Mouse (Mus musculus): ENCODE measurements around the gene Specc1l.

Specc1l gene

DNA sequence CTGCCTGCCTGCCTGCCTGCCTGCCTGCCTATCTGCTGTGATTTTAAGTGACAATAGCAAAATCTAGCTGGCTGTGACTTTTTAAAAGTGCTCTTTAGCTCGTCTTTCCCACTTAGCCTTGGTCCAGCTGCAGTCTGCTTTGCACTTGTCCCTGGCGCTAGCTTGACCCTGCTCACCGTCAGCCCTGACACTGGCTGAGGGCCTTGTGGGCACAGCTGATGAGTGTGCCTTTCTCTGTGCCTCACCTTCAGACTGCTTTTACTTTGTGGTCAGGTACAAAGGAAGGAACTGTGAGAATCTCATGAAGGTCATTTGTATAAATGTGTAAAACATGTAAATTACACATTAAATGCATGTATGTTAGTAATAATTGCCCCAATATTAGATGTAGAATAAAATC, 12.3 kb downstream of the Specc1l start:
- DNase-seq (ENCODE audit: low read depth in 2 of 2, low spot score in 2 of 2), result no peak

- DNase-seq (ENCODE audit: low read depth in 2 of 2, low spot score in 2 of 2), result no peak
These were observed 12.8 kb downstream of the Specc1l start for GRCm38 (mm10) chr10:75224630-75225029.

GRCm38 (mm10) chr10:75227381-75227780, 15.5 kb downstream of the Specc1l start:
- DNase-seq (ENCODE audit: low read depth in 2 of 2, low spot score in 2 of 2), result no peak

GRCm38 (mm10) chr10:75230572-75230971, 18.7 kb downstream of the Specc1l start:
- DNase-seq (ENCODE audit: low read depth in 2 of 2, low spot score in 2 of 2), result no peak

- DNase-seq (ENCODE audit: low read depth in 2 of 2, low spot score in 2 of 2), result no peak
These were observed 20.0 kb downstream of the Specc1l start for GRCm38 (mm10) chr10:75231876-75232275.

DNA sequence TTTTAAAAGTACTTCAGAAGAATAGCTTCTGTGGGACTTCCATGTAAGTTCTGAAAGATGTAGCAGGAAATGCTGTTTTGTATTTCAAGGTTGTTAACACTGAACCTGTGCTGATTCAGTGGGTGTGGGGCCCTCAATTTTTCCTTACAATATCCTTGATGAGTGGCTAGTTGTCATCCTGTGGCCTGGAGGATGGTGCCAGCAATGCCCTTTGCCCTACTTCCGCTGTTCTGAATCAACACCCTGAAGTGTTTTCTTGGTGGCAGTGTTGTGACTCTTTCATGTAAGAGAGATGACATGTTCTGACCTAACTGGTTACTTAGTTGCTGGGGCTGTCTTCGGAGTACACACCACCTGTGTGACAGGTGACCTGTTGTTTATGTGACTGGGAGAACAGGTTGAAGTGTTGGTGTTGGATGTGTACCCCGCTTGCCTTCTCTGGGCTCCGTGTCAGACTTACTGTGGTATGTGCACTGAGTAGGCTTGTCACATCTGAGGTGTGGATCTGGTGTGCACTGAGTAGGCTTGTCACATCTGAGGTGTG, 20.8 kb downstream of the Specc1l start:
- no peak for DNase-seq (ENCODE audit: low read depth in 2 of 2, low spot score in 2 of 2)

- no peak for DNase-seq (ENCODE audit: low read depth in 2 of 2, low spot score in 2 of 2)
These were observed 21.6 kb downstream of the Specc1l start for GRCm38 (mm10) chr10:75233489-75233888.

- DNase-seq (ENCODE audit: low read depth in 2 of 2, low spot score in 2 of 2), result no peak
These were observed 23.9 kb downstream of the Specc1l start for GRCm38 (mm10) chr10:75235726-75236125.

DNA sequence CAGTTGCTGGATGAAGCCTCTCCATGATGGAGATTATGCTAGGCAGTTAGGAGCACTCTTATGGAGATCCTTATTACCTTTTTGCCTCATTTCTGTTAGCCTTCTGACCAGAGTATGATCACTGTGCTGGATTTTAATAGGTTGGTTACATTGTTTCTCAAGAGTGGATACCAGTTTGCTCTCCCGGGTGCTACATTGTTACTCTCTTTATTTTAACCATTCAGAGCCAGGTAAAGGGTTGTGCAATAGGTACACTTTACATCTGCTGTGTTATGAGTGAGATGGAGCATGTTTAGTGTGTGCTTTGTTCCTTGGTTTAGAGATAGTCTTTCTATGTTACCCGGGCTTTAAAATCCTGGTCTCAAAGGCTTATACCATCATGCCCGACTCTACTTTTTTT, 24.3 kb downstream of the Specc1l start:
- no peak for DNase-seq (ENCODE audit: low read depth in 2 of 2, low spot score in 2 of 2)

GRCm38 (mm10) chr10:75237166-75237565, 25.3 kb downstream of the Specc1l start:
- no peak for DNase-seq (ENCODE audit: low read depth in 2 of 2, low spot score in 2 of 2)

- no peak for DNase-seq (ENCODE audit: low read depth in 2 of 2, low spot score in 2 of 2)
These were observed 28.8 kb downstream of the Specc1l start for GRCm38 (mm10) chr10:75240583-75241250.

- no peak for DNase-seq (ENCODE audit: low read depth in 2 of 2, low spot score in 2 of 2)
These were observed 33.9 kb downstream of the Specc1l start for GRCm38 (mm10) chr10:75245806-75246205.

DNA sequence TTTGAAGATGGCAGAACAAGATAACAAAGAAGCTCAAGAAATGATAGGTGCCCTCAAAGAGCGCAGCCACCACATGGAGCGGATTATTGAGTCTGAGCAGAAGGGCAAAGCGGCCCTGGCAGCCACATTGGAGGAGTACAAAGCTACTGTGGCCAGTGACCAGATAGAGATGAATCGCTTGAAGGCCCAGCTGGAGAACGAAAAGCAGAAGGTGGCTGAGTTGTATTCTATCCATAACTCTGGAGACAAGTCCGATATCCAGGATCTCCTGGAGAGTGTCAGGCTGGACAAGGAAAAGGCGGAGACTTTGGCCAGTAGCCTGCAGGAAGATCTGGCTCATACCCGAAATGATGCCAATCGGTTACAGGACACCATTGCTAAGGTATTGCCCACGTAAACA, 34.5 kb downstream of the Specc1l start:
- no peak for DNase-seq (ENCODE audit: low read depth in 2 of 2, low spot score in 2 of 2)

- DNase-seq (ENCODE audit: low read depth in 2 of 2, low spot score in 2 of 2), result no peak
These were observed 39.1 kb downstream of the Specc1l start for GRCm38 (mm10) chr10:75251011-75251410.

GRCm38 (mm10) chr10:75252301-75253022, 40.6 kb downstream of the Specc1l start:
- DNase-seq (ENCODE audit: low read depth in 2 of 2, low spot score in 2 of 2), result no peak

GRCm38 (mm10) chr10:75255091-75255490, 43.2 kb downstream of the Specc1l start:
- DNase-seq (ENCODE audit: low read depth in 2 of 2, low spot score in 2 of 2), result peak in 1 of 2 experiments; percentile 4

GRCm38 (mm10) chr10:75257401-75257800, 45.5 kb downstream of the Specc1l start:
- DNase-seq (ENCODE audit: low read depth in 2 of 2, low spot score in 2 of 2), result no peak

DNA sequence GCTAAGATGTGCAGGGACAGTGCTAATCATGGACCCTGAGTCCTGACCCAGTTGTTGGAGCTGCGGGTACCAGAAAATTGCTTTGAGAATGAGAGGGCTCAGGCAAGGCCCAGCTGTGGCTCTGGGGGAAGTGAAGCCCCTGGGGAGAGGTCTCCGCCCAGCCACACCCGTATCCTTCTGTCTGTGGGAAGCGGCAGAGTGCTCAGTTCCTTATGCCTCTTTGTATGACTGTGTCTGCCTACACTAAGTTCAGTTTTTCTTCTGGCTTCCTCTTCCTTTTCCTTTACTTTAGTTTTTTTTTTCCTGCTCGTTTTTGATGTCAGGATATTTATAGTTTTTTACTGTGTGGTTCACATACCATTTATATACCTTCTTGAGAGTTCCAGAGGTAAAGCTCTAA, 46.4 kb downstream of the Specc1l start:
- no peak for DNase-seq (ENCODE audit: low read depth in 2 of 2, low spot score in 2 of 2)

DNA sequence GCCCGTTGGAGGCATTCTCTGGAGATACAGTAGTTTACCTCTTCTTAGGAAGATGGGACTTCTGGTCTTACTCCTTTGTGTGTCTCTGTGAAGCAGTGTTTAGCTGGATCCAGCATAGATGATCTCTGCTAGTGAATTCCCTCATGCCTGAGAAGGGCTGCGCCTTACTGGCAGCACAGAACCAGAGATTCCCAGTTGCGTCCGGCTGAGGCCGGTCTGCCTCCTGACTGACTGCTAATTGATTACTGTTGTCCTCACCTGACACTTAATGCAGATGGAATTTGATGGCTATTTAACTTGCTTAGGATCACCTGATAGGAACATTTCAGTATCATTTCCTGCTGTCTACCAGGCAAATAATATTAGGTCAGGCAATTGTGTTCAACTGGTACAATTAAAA, 49.4 kb downstream of the Specc1l start:
- no peak for DNase-seq (ENCODE audit: low read depth in 2 of 2, low spot score in 2 of 2)

GRCm38 (mm10) chr10:75264993-75265555, 53.2 kb downstream of the Specc1l start:
- DNase-seq (ENCODE audit: low read depth in 2 of 2, low spot score in 2 of 2), result no peak

DNA sequence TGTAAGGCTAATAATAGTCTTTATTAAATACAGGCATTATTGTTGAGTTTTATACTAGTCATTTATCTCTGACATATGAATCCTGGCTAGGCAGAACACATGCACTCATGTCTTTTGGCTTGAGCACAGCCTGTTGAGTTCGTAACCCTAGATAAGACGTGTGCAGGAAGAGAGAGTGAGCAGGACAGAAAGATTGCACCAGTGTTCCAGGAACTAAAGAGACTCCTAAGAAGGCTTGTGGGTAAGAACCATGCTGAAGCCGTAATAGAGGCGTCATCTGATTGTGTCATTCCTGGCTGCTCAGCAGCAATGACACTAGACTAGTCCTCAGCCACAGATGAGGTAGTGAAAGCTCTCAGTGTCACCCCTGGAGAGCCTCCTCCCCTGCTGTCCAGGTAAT, 61.1 kb downstream of the Specc1l start:
- no peak for DNase-seq (ENCODE audit: low read depth in 2 of 2, low spot score in 2 of 2)

- no peak for DNase-seq (ENCODE audit: low read depth in 2 of 2, low spot score in 2 of 2)
These were observed 64.6 kb downstream of the Specc1l start for GRCm38 (mm10) chr10:75276427-75277013.
